Mouse (Mus musculus) liver, embryonic 16.5 days (tissue): ENCODE data around the gene Plcd4. TPM values are rescaled to one million over a fixed set of nuclear protein-coding genes. Genes with fewer than 3 reads are reported as not detected.

Experiments
- ATAC-seq: fragments of 200-750 bp; cut with Nextera tagmentation; 2 replicates; pipeline ENCODE4 v1.8.0; 2017; ENCODE audit warnings: low read depth, mild to moderate bottlenecking, moderate number of reproducible peaks, moderate library complexity
- H3K27ac ChIP-seq: fragments of 300-500 bp; sonication (generic); 2 replicates; pipeline ENCODE4 v1.5.1; 2014; ENCODE audit warnings: mild to moderate bottlenecking, low read length
- H3K27me3 ChIP-seq: fragments of 300-500 bp; sonication (generic); 2 replicates; pipeline ENCODE4 v1.6.1; 2014; ENCODE audit warnings: low read depth, low read length, mixed read lengths; ENCODE audit not compliant: control insufficient read depth, insufficient read depth
- H3K36me3 ChIP-seq: fragments of 300-500 bp; sonication (generic); 2 replicates; pipeline ENCODE4 v1.6.1; 2014; ENCODE audit warnings: mild to moderate bottlenecking; ENCODE audit not compliant: control insufficient read depth, insufficient read depth
- H3K4me1 ChIP-seq: fragments of 300-500 bp; sonication (generic); 2 replicates; pipeline ENCODE4 v1.6.1; 2014; ENCODE audit warnings: low read depth, low read length, mixed read lengths; ENCODE audit not compliant: control insufficient read depth
- H3K4me2 ChIP-seq: fragments of 300-500 bp; sonication (generic); 2 replicates; pipeline ENCODE4 v1.6.1; 2014; ENCODE audit warnings: low read depth, low read length, mixed read lengths
- H3K4me3 ChIP-seq: fragments of 300-500 bp; sonication (generic); 2 replicates; pipeline ENCODE4 v1.5.1; 2014; ENCODE audit warnings: low read depth, mild to moderate bottlenecking, low read length
- H3K9ac ChIP-seq: fragments of 300-500 bp; sonication (generic); 2 replicates; pipeline ENCODE4 v1.6.1; 2014; ENCODE audit warnings: low read depth, low read length
- H3K9me3 ChIP-seq: fragments of 300-500 bp; sonication (generic); replicated peaks from 2 replicates; pipeline ENCODE4 v1.6.1; 2016; ENCODE audit warnings: low read length; ENCODE audit not compliant: control insufficient read depth
- WGBS: fragments of 180-500 bp; shearing (Covaris S2); extraction: QIAGEN DNeasy Blood & Tissue Kit; methylation state at CpG from one replicate; pipeline ENCODE4 v1.1.7; 2014; ENCODE audit not compliant: insufficient replicate concordance; 5-methylcytosine and 5-hydroxymethylcytosine counted together
- polyA plus RNA-seq: library from polyadenylated mRNA; unstranded; fragments of >200 nt; fragmentation: Nextera tagmentation; extraction: Ambion mirVana; gene quantifications from 2 replicates; pipeline ENCODE4 v1.2.1, GENCODE M21; 2015

Plcd4 gene
- polyA plus RNA-seq, 1 experiment from 2014 or later, result 0.40 TPM

DNA sequence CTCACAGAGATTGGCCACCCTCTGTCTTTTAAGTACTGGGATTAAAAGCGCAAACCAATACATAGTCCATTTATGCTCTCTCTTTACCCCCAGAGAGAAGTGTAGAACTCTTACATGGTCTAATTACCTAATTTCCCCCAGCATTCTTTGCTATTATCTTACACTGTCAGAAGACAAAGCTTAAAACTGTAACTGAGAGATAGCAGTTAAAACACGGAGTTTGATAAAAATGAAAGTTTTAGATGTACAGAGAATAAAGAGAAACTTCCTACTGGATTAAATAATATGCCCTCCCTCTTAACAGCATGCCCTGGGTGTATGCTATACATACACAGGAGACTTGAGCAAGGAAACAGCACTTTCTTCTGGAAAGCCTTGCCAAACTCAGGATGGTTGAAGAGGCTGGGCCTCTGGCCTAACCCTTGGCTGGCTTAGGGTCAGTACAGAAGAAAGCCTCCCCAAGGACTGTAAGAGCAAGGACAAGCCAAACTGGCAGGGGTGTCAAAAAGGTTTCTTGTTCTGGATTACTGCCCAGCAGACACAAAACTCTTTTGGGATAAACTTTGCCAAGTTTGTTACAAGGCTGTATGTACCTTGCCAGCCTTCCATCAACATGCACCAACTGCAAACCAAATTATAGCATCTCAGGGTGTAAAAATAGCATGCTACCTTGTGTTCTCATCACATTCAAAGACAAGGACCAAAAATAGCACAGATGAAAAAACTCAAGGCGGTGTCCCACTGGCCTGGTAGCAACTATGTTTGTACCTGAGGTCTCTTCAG is 42.1 kb downstream of the Plcd4 start:
- no peaks in the 10 kb centered on the region for H3K36me3 ChIP-seq
- H3K27me3 ChIP-seq, result no peaks in the 10 kb centered on the region
- H3K4me1 ChIP-seq, result peaks cover 22% of the 10 kb centered on the region
- no peak overlapping the region for H3K4me2 ChIP-seq
- no peak overlapping the region for H3K27ac ChIP-seq
- no peak overlapping the region for H3K4me3 ChIP-seq
- no peak overlapping the region; the same call in 1 of the 2 replicates for H3K9ac ChIP-seq
- WGBS, result 63% methylated on average over 3 of the region's 3 CpGs
- ATAC-seq, result no peak
- H3K9me3 ChIP-seq, result no peaks in the 10 kb centered on the region

DNA sequence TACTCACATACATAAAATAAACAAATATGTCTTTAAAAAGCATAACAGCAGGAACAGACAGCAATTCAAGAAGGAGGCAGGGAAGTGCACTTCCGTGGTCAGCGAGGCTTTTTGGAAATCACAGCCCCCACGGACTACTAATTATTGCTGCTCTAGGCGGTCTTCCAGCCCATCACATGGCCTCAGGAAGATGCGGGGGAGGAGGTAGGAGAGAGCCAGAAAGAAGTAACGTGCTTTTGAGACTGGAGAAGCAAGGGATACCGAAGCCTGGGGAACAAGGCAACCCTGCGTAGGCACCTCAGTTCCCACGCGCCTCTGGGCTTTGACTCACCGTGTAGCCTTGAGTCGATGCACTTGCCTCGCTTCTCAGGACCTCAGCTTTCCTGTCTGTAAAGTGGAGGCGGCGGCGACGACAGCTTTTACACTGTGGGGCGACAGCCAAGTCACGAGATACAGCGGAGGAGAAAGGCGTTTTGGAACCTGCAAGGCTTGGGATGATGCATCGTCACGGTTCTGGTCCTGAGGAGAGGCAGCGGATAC is 44.6 kb downstream of the Plcd4 start:
- H3K27me3 ChIP-seq, result no peaks in the 10 kb centered on the region
- no peak for ATAC-seq
- peak overlapping the region; percentile 90 for H3K4me3 ChIP-seq
- peaks cover 22% of the 10 kb centered on the region for H3K4me1 ChIP-seq
- H3K4me2 ChIP-seq, result peak overlapping the region; percentile 83
- H3K36me3 ChIP-seq, result no peaks in the 10 kb centered on the region
- peak overlapping the region; percentile 91 for H3K27ac ChIP-seq
- no peaks in the 10 kb centered on the region for H3K9me3 ChIP-seq
- H3K9ac ChIP-seq, result peak overlapping the region; percentile 81
- under 1% methylated on average over 24 of the region's 24 CpGs for WGBS

DNA sequence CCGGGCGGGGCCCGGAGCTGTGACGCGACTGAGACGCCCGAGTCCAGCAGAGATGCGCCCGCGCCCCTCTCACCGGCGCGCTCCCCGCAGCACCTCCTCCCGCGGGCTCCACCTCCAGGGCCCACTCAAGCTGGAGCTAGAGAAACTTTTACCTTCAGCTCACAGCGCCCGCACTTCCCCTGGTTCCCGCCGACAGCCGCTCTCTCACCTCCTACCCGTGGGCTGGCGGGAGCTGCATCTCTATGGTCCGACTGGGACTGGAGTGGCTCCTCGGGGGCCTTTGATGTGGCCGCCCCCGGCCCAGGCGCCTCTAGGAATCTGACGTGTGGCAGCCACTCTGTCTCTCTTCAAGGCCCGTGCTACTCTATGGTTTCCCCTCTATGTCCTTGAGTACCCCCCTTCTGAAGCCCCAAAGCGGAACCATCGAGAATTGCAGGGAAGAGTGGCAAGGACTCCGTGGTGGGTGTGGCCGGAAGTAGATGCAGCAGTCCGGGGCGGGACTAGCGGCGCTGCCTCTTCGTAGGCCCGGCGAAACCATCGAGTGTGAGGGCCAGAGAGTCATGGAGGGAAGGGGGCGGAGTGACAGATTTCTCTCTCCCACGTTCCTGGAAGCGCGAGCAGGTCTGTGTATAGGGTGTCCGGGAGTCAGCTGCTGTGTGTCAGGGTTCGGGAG is 45.2 kb downstream of the Plcd4 start, which contains the start of the genes Zfp142 and Bcs1l:
Gene Zfp142, minus strand, starts transcription at position 474 of the 673 bp plus-strand sequence.
Gene Bcs1l, plus strand, starts transcription at position 517 of the 673 bp plus-strand sequence.
- H3K4me3 ChIP-seq, result peak within 1 kb of the TSS; percentile 90
- peak; percentile 92 for ATAC-seq
- H3K9me3 ChIP-seq, result no peaks in the 10 kb centered on the region
- H3K9ac ChIP-seq, result peak within 1 kb of the TSS; percentile 81
- peak within 1 kb of the TSS; percentile 91 for H3K27ac ChIP-seq
- peak within 1 kb of the TSS; percentile 83 for H3K4me2 ChIP-seq
- WGBS, result under 1% methylated on average over 48 of the region's 48 CpGs
- H3K36me3 ChIP-seq, result no peaks in the 10 kb centered on the region
- peaks cover 22% of the 10 kb centered on the region for H3K4me1 ChIP-seq
- no peaks in the 10 kb centered on the region for H3K27me3 ChIP-seq

DNA sequence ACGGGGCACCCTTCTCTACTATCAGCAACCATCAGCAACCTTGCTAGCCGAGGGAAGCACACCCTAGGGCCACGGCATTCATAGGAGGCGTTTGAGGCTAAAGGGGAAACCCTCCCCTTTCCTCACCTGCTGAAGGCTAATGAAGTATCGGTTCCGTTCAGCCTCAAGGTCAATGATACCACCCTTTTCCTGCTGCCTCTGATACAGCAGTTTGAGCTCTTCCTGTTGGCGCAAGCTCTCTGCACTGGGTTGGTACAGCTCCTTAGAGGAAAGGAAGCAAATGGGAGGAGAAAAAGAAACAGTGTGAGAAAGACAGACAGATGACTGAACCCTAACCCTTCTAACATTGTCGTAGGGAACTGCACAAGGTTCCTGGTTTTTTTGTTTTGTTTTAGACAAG is 51.7 kb downstream of the Plcd4 start:
- Histone ChIP-seq H3K9me3 (no peaks in the 10 kb centered on the region), H3K9ac (no peak overlapping the region), H3K4me3 (no peak overlapping the region), H3K27me3 (no peaks in the 10 kb centered on the region), H3K27ac (no peak overlapping the region), H3K36me3 (peaks cover 18% of the 10 kb centered on the region), H3K4me1 (no peaks in the 10 kb centered on the region), H3K4me2 (no peak overlapping the region)
- WGBS, result 52% methylated on average over 8 of the region's 8 CpGs
- no peak for ATAC-seq

- peaks cover 9% of the 10 kb centered on the region for H3K4me1 ChIP-seq
- peak overlapping the region; percentile 76 for H3K4me3 ChIP-seq
- no peaks in the 10 kb centered on the region for H3K27me3 ChIP-seq
- peaks cover 2% of the 10 kb centered on the region; the same call in 1 of the 2 replicates for H3K36me3 ChIP-seq
- peak; percentile 56 for ATAC-seq
- H3K9me3 ChIP-seq, result no peaks in the 10 kb centered on the region
- 7% methylated on average over 26 of the region's 26 CpGs for WGBS
- H3K4me2 ChIP-seq, result peak overlapping the region; percentile 79
- peak overlapping the region; percentile 71 for H3K9ac ChIP-seq
- H3K27ac ChIP-seq, result peak overlapping the region; percentile 37; the same call in 1 of the 2 replicates
Measured at GRCm38 (mm10) chr1:74600501-74601266, 58.0 kb downstream of the Plcd4 start.

DNA sequence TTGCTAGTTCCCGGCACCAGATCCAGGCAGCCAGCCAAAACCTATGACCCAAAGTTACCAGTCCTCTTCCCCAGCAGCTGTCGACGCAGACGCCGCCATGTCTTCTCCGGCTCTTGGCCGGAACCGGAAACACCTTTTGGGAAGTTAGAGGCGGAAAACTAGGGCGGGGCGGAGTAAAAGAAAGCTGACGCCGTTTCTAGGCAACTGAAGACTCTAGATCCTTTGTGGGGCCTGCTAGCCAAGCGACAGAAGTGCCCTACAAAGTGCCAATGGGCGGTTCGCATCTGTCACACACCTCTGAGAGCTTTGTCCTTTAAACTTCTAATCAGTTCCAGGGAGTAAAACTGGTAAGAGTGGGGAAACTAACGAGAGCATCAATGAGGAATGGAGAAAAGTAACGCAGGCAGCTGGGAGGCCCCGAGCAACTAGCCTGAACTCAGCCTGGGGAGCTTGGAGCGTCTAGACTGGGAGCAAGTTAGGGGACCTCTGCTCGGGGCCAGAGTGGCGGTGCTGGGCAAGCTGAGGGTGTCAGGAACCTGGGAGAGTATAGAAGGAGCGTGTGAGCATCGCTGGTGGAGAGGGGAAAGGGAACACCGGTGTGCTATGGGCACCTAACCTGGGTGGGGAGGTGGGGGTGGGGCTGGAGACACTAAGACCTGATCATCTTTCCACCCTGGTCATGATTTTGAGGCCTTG is 58.7 kb downstream of the Plcd4 start, which contains the start of the genes Rnf25 and Stk36:
Gene Rnf25, minus strand, starts transcription at position 131 of the 696 bp plus-strand sequence.
Gene Stk36, plus strand, starts transcription at position 179 of the 696 bp plus-strand sequence.
- Histone ChIP-seq H3K4me2 (peak within 1 kb of the TSS; percentile 79), H3K27me3 (no peaks in the 10 kb centered on the region), H3K27ac (peak within 1 kb of the TSS; percentile 37; the same call in 1 of the 2 replicates), H3K4me1 (peaks cover 9% of the 10 kb centered on the region), H3K9me3 (no peaks in the 10 kb centered on the region), H3K36me3 (peaks cover 2% of the 10 kb centered on the region; the same call in 1 of the 2 replicates), H3K4me3 (peak within 1 kb of the TSS; percentile 76), H3K9ac (peak within 1 kb of the TSS; percentile 71)
- WGBS, result 17% methylated on average over 25 of the region's 25 CpGs
- ATAC-seq, result peak; percentile 74
